Mouse (Mus musculus) bone marrow, adult 2 months (tissue): ENCODE data around the gene Polg. TPM values are rescaled to one million over a fixed set of nuclear protein-coding genes. Genes with fewer than 3 reads are reported as not detected.

ENCODE experiments used
- H3K27ac ChIP-seq: fragments of 200-500 bp; 2 replicates; pipeline ENCODE4 v1.5.1; 2012; ENCODE audit warnings: low read depth, mild to moderate bottlenecking, control low read depth, inconsistent platforms, low read length; ENCODE audit not compliant: control insufficient read depth, poor library complexity, insufficient read depth
- H3K4me1 ChIP-seq: fragments of 200-500 bp; 2 replicates; pipeline ENCODE4 v1.6.1; 2011; ENCODE audit warnings: low read length; ENCODE audit not compliant: control insufficient read depth, insufficient read depth
- H3K4me3 ChIP-seq: fragments of 200-500 bp; replicated peaks from 2 replicates; pipeline ENCODE3; 2011; ENCODE audit warnings: mild to moderate bottlenecking, low read depth, low read length, control low read depth; ENCODE audit not compliant: control insufficient read depth
- CTCF ChIP-seq: fragments of 200-500 bp; IDR thresholded peaks from 2 replicates; pipeline ENCODE4 v1.5.1; 2011; ENCODE audit warnings: low read length, control low read depth; ENCODE audit not compliant: control insufficient read depth, insufficient read depth
- POLR2A ChIP-seq: fragments of 200-500 bp; IDR thresholded peaks from 2 replicates; pipeline ENCODE4 v1.6.1; 2011; ENCODE audit warnings: low read depth, mild to moderate bottlenecking, control low read depth, low read length, borderline replicate concordance; ENCODE audit not compliant: control insufficient read depth
- WGBS: fragments of 180-500 bp; shearing (Covaris S2); methylation state at CpG from one replicate; pipeline ENCODE4 v1.1.7; 2018; 5-methylcytosine and 5-hydroxymethylcytosine counted together
- polyA plus RNA-seq: library from polyadenylated mRNA; stranded (reverse); fragments of >200 nt; gene quantifications from 2 replicates; pipeline ENCODE4 v1.2.4, GENCODE M21; 2011; ENCODE audit warnings: low replicate concordance; ENCODE audit not compliant: missing spikeins, insufficient read depth, insufficient read length

The Polg gene
- polyA plus RNA-seq, 1 experiment, result 180 TPM

DNA sequence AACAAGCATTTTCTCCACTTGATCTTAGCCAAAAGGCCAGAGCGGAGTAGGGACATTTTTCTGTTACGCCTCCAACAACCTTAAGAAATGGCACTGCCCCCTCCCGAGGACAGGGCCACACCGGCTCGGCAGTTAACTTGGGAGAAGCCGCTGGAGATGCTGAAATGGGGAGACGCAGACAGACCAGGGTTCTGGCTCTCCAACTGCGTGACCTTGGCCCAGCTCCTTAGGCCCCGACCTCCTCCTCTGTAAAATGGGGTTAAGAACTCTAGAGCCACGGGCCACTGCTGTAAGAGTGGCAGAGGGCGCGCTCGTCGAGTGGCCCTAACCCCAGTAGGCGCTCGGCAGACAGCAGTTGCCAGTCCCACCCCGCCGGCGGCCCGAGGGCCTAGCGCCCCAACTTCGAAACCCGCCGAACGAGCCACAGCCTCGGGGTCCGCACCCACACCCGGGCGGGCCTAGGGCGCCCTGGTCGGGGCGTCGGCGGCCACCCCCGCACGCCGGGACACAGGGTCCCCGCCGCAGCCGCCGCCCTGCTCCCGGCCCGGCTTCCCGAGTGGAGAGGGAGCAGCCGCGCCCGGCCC is 609 bp downstream of the Polg start:
- Histone ChIP-seq H3K4me1 (peaks cover 10% of the 10 kb centered on the region), H3K27ac (peak overlapping the region; percentile 93), H3K4me3 (peak overlapping the region; percentile 89)
- no peak for TF ChIP-seq POLR2A
- TF ChIP-seq CTCF, result no peak
- WGBS, result 2% methylated on average over 44 of the region's 47 CpGs

- WGBS, result 82% methylated on average over 47 of the region's 47 CpGs
- Histone ChIP-seq H3K4me1 (peaks cover 10% of the 10 kb centered on the region), H3K4me3 (peak overlapping the region; percentile 89), H3K27ac (peak overlapping the region; percentile 93; the same call in 1 of the 2 replicates)
- TF ChIP-seq POLR2A (no peak), CTCF (no peak)
Observed at GRCm38 (mm10) chr7:79464776-79465420, 1.3 kb downstream of the Polg start.

DNA sequence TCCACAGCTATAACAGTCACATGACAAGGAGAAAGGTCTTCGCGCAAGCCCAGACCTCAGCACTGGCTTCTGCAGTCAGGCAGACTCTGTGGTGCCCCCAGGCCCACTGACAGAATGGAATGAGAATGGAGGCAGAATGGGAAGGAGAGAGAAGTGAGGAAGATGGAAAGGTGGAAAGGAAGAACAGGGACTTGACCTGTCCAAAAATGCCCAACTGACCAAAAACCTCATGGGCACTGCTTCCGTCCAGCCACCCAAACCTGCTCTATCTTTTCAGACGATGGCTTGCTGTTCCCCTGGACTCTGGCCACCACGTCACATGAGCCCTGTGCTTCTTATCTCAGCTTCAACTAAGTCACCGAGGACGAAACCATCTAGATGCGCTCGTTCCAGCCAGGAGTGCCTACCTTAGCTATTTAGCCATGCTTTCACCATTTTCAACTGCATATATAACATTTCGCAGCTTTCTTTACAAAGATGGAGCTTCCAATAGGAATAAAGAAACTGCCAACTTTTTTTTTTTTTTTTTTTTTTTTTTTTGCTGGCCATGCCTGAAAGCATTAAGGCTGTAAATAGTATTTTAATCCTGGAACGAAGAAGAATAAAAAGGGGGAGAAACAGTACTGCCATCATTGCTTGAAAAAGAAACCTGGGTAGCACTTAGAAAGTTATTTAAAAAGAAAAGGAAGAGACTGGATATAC is 2.6 kb downstream of the Polg start:
- H3K27ac ChIP-seq, result no peak overlapping the region
- no peak overlapping the region for H3K4me3 ChIP-seq
- 76% methylated on average over 11 of the region's 11 CpGs for WGBS
- TF ChIP-seq CTCF (no peak), POLR2A (no peak)
- peaks cover 5% of the 10 kb centered on the region; the same call in 1 of the 2 replicates for H3K4me1 ChIP-seq

DNA sequence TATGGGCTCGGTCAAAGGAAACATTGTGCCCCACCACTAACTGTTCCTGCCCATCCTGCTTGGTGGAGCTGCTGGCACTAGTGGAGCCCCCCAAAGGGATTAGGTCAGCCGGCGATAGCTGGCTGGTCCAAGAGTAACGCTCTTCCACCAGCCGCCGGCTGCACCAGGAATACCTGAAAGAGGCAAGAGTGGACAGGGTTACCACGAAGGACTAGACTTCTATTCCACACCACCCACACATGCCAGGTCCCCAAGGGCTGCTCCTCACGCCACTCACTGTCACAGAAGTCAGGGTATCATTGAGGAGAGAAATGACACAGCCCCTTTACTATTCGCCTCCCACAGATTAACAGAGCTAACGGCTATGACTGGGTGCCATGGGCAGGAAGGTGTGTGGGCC is 4.4 kb downstream of the Polg start:
- H3K4me1 ChIP-seq, result peaks cover 2% of the 10 kb centered on the region; the same call in 1 of the 2 replicates
- TF ChIP-seq CTCF (no peak), POLR2A (no peak)
- 91% methylated on average over 10 of the region's 10 CpGs for WGBS
- no peak overlapping the region for H3K4me3 ChIP-seq
- H3K27ac ChIP-seq, result no peak overlapping the region

DNA sequence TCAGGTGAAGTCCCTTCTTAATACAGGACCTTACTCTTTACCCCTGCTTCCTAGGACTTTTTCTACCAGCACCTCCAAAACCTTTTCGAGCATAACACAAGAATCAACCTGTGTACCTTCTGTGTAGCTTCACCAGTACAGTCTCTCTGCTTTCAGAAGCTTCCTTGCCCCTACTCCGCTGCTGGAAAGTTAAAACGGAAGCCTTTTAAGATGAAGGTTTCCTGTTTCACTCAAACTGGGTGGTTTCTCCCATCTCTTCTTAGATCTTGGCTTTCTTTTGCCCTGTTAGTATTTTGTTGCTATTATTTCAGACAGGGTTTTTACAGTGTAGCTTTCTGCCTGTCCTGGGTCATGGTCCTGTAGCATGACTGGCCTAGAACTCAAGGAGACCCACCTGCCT is 18.7 kb downstream of the Polg start:
- Histone ChIP-seq H3K4me1 (no peaks in the 10 kb centered on the region), H3K4me3 (no peak overlapping the region), H3K27ac (no peak overlapping the region)
- 83% methylated on average over 3 of the region's 3 CpGs for WGBS
- TF ChIP-seq CTCF (no peak), POLR2A (no peak)

DNA sequence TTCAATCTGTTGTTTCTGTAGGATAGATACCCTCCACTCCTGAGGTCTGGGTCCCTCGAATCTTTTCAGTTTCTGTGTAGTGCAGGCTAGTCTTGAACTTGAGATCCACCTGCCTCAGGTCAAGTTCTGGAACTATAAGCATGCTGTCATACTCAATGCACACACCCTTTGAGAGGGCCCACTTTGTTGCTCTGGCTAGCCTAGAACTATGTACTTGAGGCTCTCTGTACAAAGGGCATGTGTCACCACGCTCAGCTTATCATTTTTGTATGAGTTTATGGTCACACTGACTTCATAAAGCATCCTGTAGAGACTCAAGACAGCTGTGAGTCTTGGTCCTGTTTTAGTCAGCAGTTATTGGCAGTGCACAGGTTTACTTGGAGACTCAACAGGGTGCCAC is 19.1 kb downstream of the Polg start:
- Histone ChIP-seq H3K27ac (no peak overlapping the region), H3K4me3 (no peak overlapping the region), H3K4me1 (no peaks in the 10 kb centered on the region)
- no peak for TF ChIP-seq CTCF
- no peak for TF ChIP-seq POLR2A
- WGBS, result 85% methylated on average over 2 of the region's 2 CpGs

- Histone ChIP-seq H3K27ac (no peak overlapping the region), H3K4me1 (no peaks in the 10 kb centered on the region), H3K4me3 (no peak overlapping the region)
- WGBS, result 94% methylated on average over 2 of the region's 2 CpGs
- TF ChIP-seq CTCF (no peak), POLR2A (no peak)
Observed at GRCm38 (mm10) chr7:79440035-79440434, 26.1 kb downstream of the Polg start.

- 80% methylated on average over 5 of the region's 5 CpGs for WGBS
- TF ChIP-seq POLR2A (no peak), CTCF (no peak)
Observed at GRCm38 (mm10) chr7:79428243-79428642, 37.9 kb downstream of the Polg start.

More at GRCm38 (mm10) chr7:79428243-79428642, 37.9 kb downstream of the Polg start:
- Histone ChIP-seq H3K27ac (no peak overlapping the region), H3K4me1 (no peaks in the 10 kb centered on the region), H3K4me3 (no peak overlapping the region)
